Mouse (Mus musculus) thymus, adult 2 months (tissue): ENCODE results near the gene Ccdc186.

ENCODE experiments used
- CTCF ChIP-seq: fragments of 200-500 bp; IDR thresholded peaks from 2 replicates; pipeline ENCODE4 v1.5.1; 2012; ENCODE audit warnings: mild to moderate bottlenecking, control low read depth, low read length, moderate library complexity, borderline replicate concordance; ENCODE audit not compliant: control insufficient read depth, poor library complexity, insufficient read depth; ENCODE audit errors: extremely low read depth
- POLR2A ChIP-seq: fragments of 200-500 bp; IDR thresholded peaks from 2 replicates; pipeline ENCODE4 v1.6.1; 2012; ENCODE audit warnings: mild to moderate bottlenecking, low read length, control low read depth, moderate library complexity; ENCODE audit not compliant: control insufficient read depth, poor library complexity, insufficient read depth; ENCODE audit errors: extremely low read depth

- no peak for TF ChIP-seq POLR2A
- TF ChIP-seq CTCF = no peak
Observed at GRCm38 (mm10) chr19:56745528-56745927, 76.5 kb downstream of the Ccdc186 start.
